Mouse (Mus musculus) retina, embryonic 14.5 days (tissue): ENCODE measurements around the gene Nek2.

Source experiments
- DNase-seq: peaks from one replicate; pipeline ENCODE4 v3.0.0-alpha.2; 2015; ENCODE audit warnings: low spot score

The Nek2 gene

GRCm38 (mm10) chr1:191814935-191815334, 6.3 kb upstream of the Nek2 start:
- no peak for DNase-seq

GRCm38 (mm10) chr1:191816596-191816995, 4.6 kb upstream of the Nek2 start:
- DNase-seq = no peak

- peak; percentile 96 for DNase-seq
Measured at GRCm38 (mm10) chr1:191817418-191818144, 3.7 kb upstream of the Nek2 start.

- no peak for DNase-seq
Measured at GRCm38 (mm10) chr1:191818145-191818631, 3.1 kb upstream of the Nek2 start.

- DNase-seq = no peak
Measured at GRCm38 (mm10) chr1:191819026-191819425, 2.2 kb upstream of the Nek2 start.

GRCm38 (mm10) chr1:191820951-191821325, 306 bp upstream of the Nek2 start:
- DNase-seq = no peak

GRCm38 (mm10) chr1:191829124-191829523, 7.9 kb downstream of the Nek2 start:
- DNase-seq = no peak

GRCm38 (mm10) chr1:191833396-191833795, 12.2 kb downstream of the Nek2 start:
- no peak for DNase-seq

- DNase-seq = peak; percentile 90
Measured at GRCm38 (mm10) chr1:191834825-191835224, 13.6 kb downstream of the Nek2 start.

- DNase-seq = no peak
Measured at GRCm38 (mm10) chr1:191836318-191836985, 15.2 kb downstream of the Nek2 start.

GRCm38 (mm10) chr1:191837691-191838090, 16.4 kb downstream of the Nek2 start:
- DNase-seq = no peak

GRCm38 (mm10) chr1:191838994-191839741, 17.9 kb downstream of the Nek2 start:
- DNase-seq = no peak

GRCm38 (mm10) chr1:191840774-191841565, 19.7 kb downstream of the Nek2 start:
- DNase-seq = no peak

GRCm38 (mm10) chr1:191842247-191842646, 21.0 kb downstream of the Nek2 start:
- no peak for DNase-seq

- DNase-seq = no peak
Measured at GRCm38 (mm10) chr1:191846667-191847066, 25.4 kb downstream of the Nek2 start.

- DNase-seq = no peak
Measured at GRCm38 (mm10) chr1:191849501-191849900, 28.3 kb downstream of the Nek2 start.

- no peak for DNase-seq
Measured at GRCm38 (mm10) chr1:191853442-191853841, 32.2 kb downstream of the Nek2 start.

GRCm38 (mm10) chr1:191854716-191855115, 33.5 kb downstream of the Nek2 start:
- no peak for DNase-seq

- DNase-seq = no peak
Measured at GRCm38 (mm10) chr1:191855136-191855878, 34.1 kb downstream of the Nek2 start.

- DNase-seq = no peak
Measured at GRCm38 (mm10) chr1:191856886-191857651, 35.8 kb downstream of the Nek2 start.
